Mouse (Mus musculus) forebrain, embryonic 13.5 days (tissue): ENCODE measurements around the gene Zp3. TPM values are rescaled to one million over a fixed set of nuclear protein-coding genes. Genes with fewer than 3 reads are reported as not detected.

Source experiments
- ATAC-seq: fragments of 200-750 bp; cut with Nextera tagmentation; 2 replicates; pipeline ENCODE4 v1.8.0; 2017
- H3K27ac ChIP-seq: fragments of 300-500 bp; sonication (generic); 2 replicates; pipeline ENCODE4 v1.5.1; 2015; ENCODE audit warnings: inconsistent platforms, mild to moderate bottlenecking, moderate library complexity
- H3K27me3 ChIP-seq: fragments of 300-500 bp; sonication (generic); 2 replicates; pipeline ENCODE4 v1.6.1; 2015; ENCODE audit warnings: mild to moderate bottlenecking, inconsistent platforms
- H3K36me3 ChIP-seq: fragments of 300-500 bp; sonication (generic); 2 replicates; pipeline ENCODE4 v1.6.1; 2015; ENCODE audit warnings: mild to moderate bottlenecking, inconsistent platforms; ENCODE audit not compliant: poor library complexity, severe bottlenecking
- H3K4me1 ChIP-seq: fragments of 300-500 bp; sonication (generic); 2 replicates; pipeline ENCODE4 v1.6.1; 2015; ENCODE audit warnings: inconsistent platforms
- H3K4me2 ChIP-seq: fragments of 300-500 bp; sonication (generic); 2 replicates; pipeline ENCODE4 v1.6.1; 2015; ENCODE audit warnings: inconsistent platforms, mild to moderate bottlenecking, moderate library complexity
- H3K4me3 ChIP-seq: fragments of 300-500 bp; sonication (generic); 2 replicates; pipeline ENCODE4 v1.5.1; 2015; ENCODE audit warnings: mild to moderate bottlenecking, inconsistent platforms
- H3K9ac ChIP-seq: fragments of 300-500 bp; sonication (generic); 2 replicates; pipeline ENCODE4 v1.6.1; 2015; ENCODE audit warnings: mild to moderate bottlenecking, inconsistent platforms
- H3K9me3 ChIP-seq: fragments of 300-500 bp; sonication (generic); replicated peaks from 2 replicates; pipeline ENCODE4 v1.6.1; 2016; ENCODE audit warnings: inconsistent platforms
- WGBS: fragments of 180-500 bp; shearing (Covaris S2); methylation state at CpG from one replicate; pipeline ENCODE4 v1.1.7; 2015; 5-methylcytosine and 5-hydroxymethylcytosine counted together
- polyA plus RNA-seq: library from polyadenylated mRNA; unstranded; fragments of >200 nt; fragmentation: Nextera tagmentation; extraction: Ambion mirVana; gene quantifications from 2 replicates; pipeline ENCODE4 v1.2.1, GENCODE M21; 2015

Gene Zp3
- polyA plus RNA-seq, 1 experiment from 2014 or later = not detected

- H3K4me1 ChIP-seq = peaks cover 14% of the 10 kb centered on the region
- ATAC-seq = no peak
- no peak overlapping the region for H3K27ac ChIP-seq
- 74% methylated on average over 5 of the region's 5 CpGs for WGBS
- no peak overlapping the region for H3K9ac ChIP-seq
- no peaks in the 10 kb centered on the region for H3K27me3 ChIP-seq
- H3K4me3 ChIP-seq = no peak overlapping the region
- H3K36me3 ChIP-seq = no peaks in the 10 kb centered on the region
- no peaks in the 10 kb centered on the region for H3K9me3 ChIP-seq
- no peak overlapping the region for H3K4me2 ChIP-seq
These were observed 33.3 kb upstream of the Zp3 start for GRCm38 (mm10) chr5:135946621-135947020.

GRCm38 (mm10) chr5:135950710-135951412 is 29.0 kb upstream of the Zp3 start:
- Histone ChIP-seq H3K4me2 (no peak overlapping the region), H3K9ac (no peak overlapping the region), H3K27ac (no peak overlapping the region), H3K4me1 (peaks cover 10% of the 10 kb centered on the region), H3K36me3 (no peaks in the 10 kb centered on the region), H3K9me3 (no peaks in the 10 kb centered on the region), H3K27me3 (no peaks in the 10 kb centered on the region), H3K4me3 (no peak overlapping the region)
- ATAC-seq = no peak
- 89% methylated on average over 11 of the region's 11 CpGs for WGBS

- ATAC-seq = no peak
- Histone ChIP-seq H3K36me3 (no peaks in the 10 kb centered on the region), H3K27me3 (no peaks in the 10 kb centered on the region), H3K9ac (no peak overlapping the region), H3K4me1 (peaks cover 3% of the 10 kb centered on the region), H3K27ac (no peak overlapping the region), H3K4me3 (no peak overlapping the region), H3K4me2 (no peak overlapping the region), H3K9me3 (no peaks in the 10 kb centered on the region)
- WGBS = 88% methylated on average over 2 of the region's 2 CpGs
These were observed 28.2 kb upstream of the Zp3 start for GRCm38 (mm10) chr5:135951660-135952059.

- 92% methylated on average over 2 of the region's 2 CpGs for WGBS
- no peak overlapping the region for H3K27ac ChIP-seq
- H3K27me3 ChIP-seq = no peaks in the 10 kb centered on the region
- H3K36me3 ChIP-seq = no peaks in the 10 kb centered on the region
- H3K4me2 ChIP-seq = no peak overlapping the region
- ATAC-seq = no peak
- H3K4me3 ChIP-seq = no peak overlapping the region
- H3K4me1 ChIP-seq = peaks cover 8% of the 10 kb centered on the region
- H3K9ac ChIP-seq = no peak overlapping the region
- no peaks in the 10 kb centered on the region for H3K9me3 ChIP-seq
These were observed 27.1 kb upstream of the Zp3 start for GRCm38 (mm10) chr5:135952830-135953229.

GRCm38 (mm10) chr5:135956300-135957206 is 23.3 kb upstream of the Zp3 start:
- Histone ChIP-seq H3K4me1 (peaks cover 12% of the 10 kb centered on the region), H3K9me3 (no peaks in the 10 kb centered on the region), H3K4me3 (no peak overlapping the region), H3K36me3 (no peaks in the 10 kb centered on the region), H3K27ac (peak overlapping the region; percentile 62), H3K9ac (no peak overlapping the region), H3K4me2 (peak overlapping the region; percentile 54), H3K27me3 (no peaks in the 10 kb centered on the region)
- WGBS = 88% methylated on average over 9 of the region's 9 CpGs
- ATAC-seq = no peak

GRCm38 (mm10) chr5:135957207-135957974 is 22.5 kb upstream of the Zp3 start:
- Histone ChIP-seq H3K27me3 (no peaks in the 10 kb centered on the region), H3K4me1 (peaks cover 18% of the 10 kb centered on the region), H3K9ac (no peak overlapping the region; the same call in 1 of the 2 replicates), H3K27ac (peak overlapping the region; percentile 65), H3K4me2 (peak overlapping the region; percentile 54), H3K9me3 (no peaks in the 10 kb centered on the region), H3K36me3 (no peaks in the 10 kb centered on the region), H3K4me3 (peak overlapping the region; percentile 37)
- WGBS = 9% methylated on average over 28 of the region's 28 CpGs
- peak; percentile 79 for ATAC-seq

GRCm38 (mm10) chr5:135958367-135958766 is 21.5 kb upstream of the Zp3 start:
- ATAC-seq = no peak
- Histone ChIP-seq H3K9ac (no peak overlapping the region), H3K36me3 (no peaks in the 10 kb centered on the region)

GRCm38 (mm10) chr5:135959911-135960310 is 20.0 kb upstream of the Zp3 start:
- H3K4me2 ChIP-seq = no peak overlapping the region
- no peaks in the 10 kb centered on the region for H3K36me3 ChIP-seq
- H3K9ac ChIP-seq = no peak overlapping the region
- H3K27ac ChIP-seq = no peak overlapping the region
- no peaks in the 10 kb centered on the region for H3K27me3 ChIP-seq
- no peak for ATAC-seq
- 95% methylated on average over 7 of the region's 7 CpGs for WGBS
- H3K4me3 ChIP-seq = no peak overlapping the region
- peaks cover 24% of the 10 kb centered on the region for H3K4me1 ChIP-seq
- H3K9me3 ChIP-seq = no peaks in the 10 kb centered on the region

More at GRCm38 (mm10) chr5:135958367-135958766, 21.5 kb upstream of the Zp3 start:
- Histone ChIP-seq H3K4me2 (peak overlapping the region; percentile 54), H3K9me3 (no peaks in the 10 kb centered on the region), H3K27me3 (no peaks in the 10 kb centered on the region), H3K4me3 (no peak overlapping the region), H3K27ac (no peak overlapping the region), H3K4me1 (peaks cover 22% of the 10 kb centered on the region)
- 93% methylated on average over 4 of the region's 4 CpGs for WGBS

- no peak for ATAC-seq
- no peak overlapping the region for H3K4me3 ChIP-seq
- 0 out of 2 replicates have a peak overlapping the region, but pooled peaks have one; percentile 96 for H3K27ac ChIP-seq
- peaks cover 30% of the 10 kb centered on the region for H3K4me1 ChIP-seq
- 94% methylated on average over 15 of the region's 15 CpGs for WGBS
- no peaks in the 10 kb centered on the region for H3K36me3 ChIP-seq
- no peak overlapping the region for H3K4me2 ChIP-seq
- no peak overlapping the region for H3K9ac ChIP-seq
- no peaks in the 10 kb centered on the region for H3K9me3 ChIP-seq
- H3K27me3 ChIP-seq = no peaks in the 10 kb centered on the region
These were observed 18.8 kb upstream of the Zp3 start for GRCm38 (mm10) chr5:135960909-135961635.

- Histone ChIP-seq H3K9me3 (no peaks in the 10 kb centered on the region), H3K4me1 (peaks cover 24% of the 10 kb centered on the region), H3K4me2 (peak overlapping the region; percentile 92), H3K4me3 (peak overlapping the region; percentile 56), H3K27ac (peak overlapping the region; percentile 96), H3K36me3 (no peaks in the 10 kb centered on the region), H3K9ac (peak overlapping the region; percentile 54), H3K27me3 (no peaks in the 10 kb centered on the region)
- no peak for ATAC-seq
- WGBS = under 1% methylated on average over 11 of the region's 11 CpGs
These were observed 17.8 kb upstream of the Zp3 start for GRCm38 (mm10) chr5:135962125-135962491.

GRCm38 (mm10) chr5:135962492-135963279 is 17.2 kb upstream of the Zp3 start:
- peak overlapping the region; percentile 96 for H3K27ac ChIP-seq
- peaks cover 23% of the 10 kb centered on the region for H3K4me1 ChIP-seq
- H3K4me3 ChIP-seq = peak overlapping the region; percentile 56
- peak overlapping the region; percentile 86 for H3K9ac ChIP-seq
- peak overlapping the region; percentile 92 for H3K4me2 ChIP-seq
- H3K27me3 ChIP-seq = no peaks in the 10 kb centered on the region
- peak; percentile 97 for ATAC-seq
- under 1% methylated on average over 62 of the region's 64 CpGs for WGBS
- H3K36me3 ChIP-seq = no peaks in the 10 kb centered on the region
- H3K9me3 ChIP-seq = no peaks in the 10 kb centered on the region
